Mouse (Mus musculus) G1E-ER4 (cell line): ENCODE results near the gene Exoc8. TPM values are rescaled to one million over a fixed set of nuclear protein-coding genes. Genes with fewer than 3 reads are reported as not detected.

Experiments
- GATA1 ChIP-seq: IDR thresholded peaks from one replicate; pipeline ENCODE4 v1.8.0; 2012; ENCODE audit warnings: low read length, inconsistent platforms
- polyA plus RNA-seq: library from polyadenylated mRNA; stranded (reverse); fragments of >175 nt; gene quantifications from 2 replicates; pipeline ENCODE4 v1.2.3, GENCODE M21; 2012

The Exoc8 gene
- polyA plus RNA-seq, 1 experiment = 11.9 TPM

- no peak for TF ChIP-seq GATA1
These were observed 18.5 kb downstream of the Exoc8 start for GRCm38 (mm10) chr8:124878946-124879526.

GRCm38 (mm10) chr8:124878141-124878540 lies 19.4 kb downstream of the Exoc8 start:
- no peak for TF ChIP-seq GATA1

GRCm38 (mm10) chr8:124872690-124873089 lies 24.8 kb downstream of the Exoc8 start:
- no peak for TF ChIP-seq GATA1

GRCm38 (mm10) chr8:124872081-124872480 lies 25.4 kb downstream of the Exoc8 start:
- TF ChIP-seq GATA1 = no peak

- no peak for TF ChIP-seq GATA1
These were observed 26.0 kb downstream of the Exoc8 start for GRCm38 (mm10) chr8:124871474-124871873.

- no peak for TF ChIP-seq GATA1
These were observed 27.8 kb downstream of the Exoc8 start for GRCm38 (mm10) chr8:124869708-124870107.

- TF ChIP-seq GATA1 = no peak
These were observed 30.4 kb downstream of the Exoc8 start for GRCm38 (mm10) chr8:124867126-124867525.

GRCm38 (mm10) chr8:124866669-124867068 lies 30.8 kb downstream of the Exoc8 start:
- peak; percentile 31 for TF ChIP-seq GATA1

GRCm38 (mm10) chr8:124863729-124864128 lies 33.8 kb downstream of the Exoc8 start:
- no peak for TF ChIP-seq GATA1

GRCm38 (mm10) chr8:124863163-124863677 lies 34.3 kb downstream of the Exoc8 start:
- TF ChIP-seq GATA1 = no peak

- no peak for TF ChIP-seq GATA1
These were observed 35.0 kb downstream of the Exoc8 start, which contains the start of the genes Gnpat and 2810004N23Rik for GRCm38 (mm10) chr8:124862321-124863162. Gene Gnpat (plus strand): TSS chr8:124863033. Gene 2810004N23Rik (minus strand): TSS chr8:124863120.

- TF ChIP-seq GATA1 = no peak
These were observed 37.3 kb downstream of the Exoc8 start for GRCm38 (mm10) chr8:124860188-124860587.

GRCm38 (mm10) chr8:124859466-124859865 lies 38.0 kb downstream of the Exoc8 start:
- no peak for TF ChIP-seq GATA1

GRCm38 (mm10) chr8:124853511-124853910 lies 44.0 kb downstream of the Exoc8 start:
- TF ChIP-seq GATA1 = no peak

GRCm38 (mm10) chr8:124845573-124845972 lies 51.9 kb downstream of the Exoc8 start:
- no peak for TF ChIP-seq GATA1

- TF ChIP-seq GATA1 = no peak
These were observed 52.4 kb downstream of the Exoc8 start for GRCm38 (mm10) chr8:124845131-124845530.

Other genes with a start within 250 kb of the Exoc8 start
- gene 2310022B05Rik, start 234.3 kb downstream of the Exoc8 start, polyA plus RNA-seq = 22.3 and 26.3 TPM in 2 replicates
- 12.7 and 13.4 TPM in 2 replicates for gene Ttc13, start 175.7 kb downstream of the Exoc8 start, polyA plus RNA-seq
- 16.6 and 21.2 TPM in 2 replicates for gene Arv1, start 175.6 kb downstream of the Exoc8 start, polyA plus RNA-seq
- gene Fam89a, start 145.9 kb downstream of the Exoc8 start, polyA plus RNA-seq = not detected in 2 replicates
- gene Trim67, start 104.6 kb downstream of the Exoc8 start, polyA plus RNA-seq = not detected in 2 replicates
- 101 and 119 TPM in 2 replicates for gene Gnpat, start 34.7 kb downstream of the Exoc8 start, polyA plus RNA-seq
- gene 2810004N23Rik, start 34.6 kb downstream of the Exoc8 start, polyA plus RNA-seq = 24.8 and 34.2 TPM in 2 replicates
- 9.5 and 16.9 TPM in 2 replicates for gene Sprtn, start 181 bp upstream of the Exoc8 start, polyA plus RNA-seq
- gene Egln1, start 51.6 kb upstream of the Exoc8 start, polyA plus RNA-seq = 15.4 and 20.4 TPM in 2 replicates
- gene Tsnax, start 115.3 kb upstream of the Exoc8 start, polyA plus RNA-seq = 19.7 and 19.9 TPM in 2 replicates
- gene Disc1, start 156.5 kb upstream of the Exoc8 start, polyA plus RNA-seq = not detected in 2 replicates